Mouse (Mus musculus): ENCODE results near the gene Lad1. TPM values are rescaled to one million over a fixed set of nuclear protein-coding genes. Genes with fewer than 3 reads are reported as not detected.

Lad1 gene
- polyA plus RNA-seq, 1 experiment from 2014 or later, result 0.35 TPM

DNA sequence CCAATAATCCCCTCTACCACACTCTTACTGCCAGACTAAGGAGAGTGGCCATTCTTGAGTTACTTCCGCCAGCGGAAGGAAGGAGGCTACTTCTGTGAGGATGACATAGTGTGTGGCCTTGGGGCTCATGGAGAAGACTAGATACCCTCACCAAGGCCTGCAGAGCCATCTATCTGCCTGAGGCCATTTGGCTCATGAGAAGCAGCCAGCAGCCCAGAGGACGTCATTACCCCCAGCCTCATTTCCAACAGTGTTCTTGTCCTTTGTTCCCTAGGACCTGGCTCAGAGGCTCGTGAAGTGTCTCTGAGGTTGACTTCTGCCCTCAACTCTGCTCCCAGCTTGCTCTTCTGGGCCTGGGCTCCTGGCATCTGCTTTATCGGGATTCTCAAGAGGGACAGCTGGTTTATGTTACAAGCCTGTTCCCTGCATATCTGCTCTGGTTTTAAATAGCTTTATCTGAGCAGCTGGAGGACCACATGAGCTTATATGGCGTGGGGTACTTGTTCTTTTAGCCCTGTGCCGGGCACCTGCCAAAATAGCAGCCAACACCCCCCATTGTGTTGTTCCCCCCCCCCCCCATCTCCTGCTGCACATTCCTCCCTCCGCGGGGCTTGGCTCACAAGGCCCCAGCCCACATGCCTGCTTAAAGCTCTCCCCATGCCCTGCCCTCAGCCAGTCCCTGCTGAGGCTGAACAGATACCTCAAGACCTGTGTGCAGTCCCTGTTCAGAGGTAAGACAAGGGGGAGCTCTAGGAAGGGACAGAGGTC is 17.5 kb downstream of the Lad1 start, which contains the start of gene Tnnt2:
Gene Tnnt2, plus strand, starts transcription at position 639 of the 768 bp plus-strand sequence.
- no peaks in the 10 kb centered on the region for H3K9me3 ChIP-seq (ENCODE audit: control insufficient read depth, low read length)
- no peak within 1 kb of the TSS for H3K4me3 ChIP-seq (ENCODE audit: low read depth, low read length)
- H3K9ac ChIP-seq (replicated peaks; ENCODE audit: low read depth, low read length), result no peak within 1 kb of the TSS
- ATAC-seq (ENCODE audit: low read depth), result no peak
- no peaks in the 10 kb centered on the region for H3K4me1 ChIP-seq (ENCODE audit: control insufficient read depth, insufficient read depth, low read length)
- H3K4me2 ChIP-seq (ENCODE audit: low read depth, low read length), result no peak within 1 kb of the TSS
- H3K27me3 ChIP-seq (ENCODE audit: control insufficient read depth, insufficient read depth, low read length), result no peaks in the 10 kb centered on the region
- 57% methylated on average over 9 of the region's 9 CpGs for WGBS
- H3K27ac ChIP-seq (ENCODE audit: low read depth, low read length), result no peak within 1 kb of the TSS
- H3K36me3 ChIP-seq (ENCODE audit: control insufficient read depth, insufficient read depth, low read length), result no peaks in the 10 kb centered on the region

GRCm38 (mm10) chr1:135838626-135839025 is 20.2 kb downstream of the Lad1 start:
- H3K27ac ChIP-seq (ENCODE audit: low read depth, low read length), result no peak overlapping the region
- ATAC-seq (ENCODE audit: low read depth), result no peak

DNA sequence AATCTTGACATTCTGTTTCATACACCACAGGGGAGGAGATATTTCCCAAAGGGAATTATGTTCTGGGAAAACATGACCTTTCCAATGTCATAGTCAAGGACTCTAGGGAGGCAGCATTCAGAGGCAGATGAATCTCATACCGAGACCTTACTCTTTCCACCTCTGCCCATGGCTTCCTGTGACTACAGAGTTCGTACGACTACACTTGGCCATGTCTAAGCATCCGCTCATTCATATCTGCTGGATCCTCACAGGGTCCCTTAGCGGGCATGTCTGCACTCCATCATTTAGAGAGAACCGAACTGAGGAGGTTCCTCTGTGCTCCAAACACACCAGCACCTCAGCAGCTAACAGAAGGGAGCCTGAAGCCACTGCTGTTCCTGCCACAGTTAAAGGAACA is 20.7 kb downstream of the Lad1 start:
- no peaks in the 10 kb centered on the region for H3K36me3 ChIP-seq (ENCODE audit: control insufficient read depth, insufficient read depth, low read length)
- no peak overlapping the region for H3K4me2 ChIP-seq (ENCODE audit: low read depth, low read length)
- no peak for ATAC-seq (ENCODE audit: low read depth)
- no peak overlapping the region for H3K27ac ChIP-seq (ENCODE audit: low read depth, low read length)
- no peaks in the 10 kb centered on the region for H3K4me1 ChIP-seq (ENCODE audit: control insufficient read depth, insufficient read depth, low read length)
- no peak overlapping the region for H3K9ac ChIP-seq (replicated peaks; ENCODE audit: low read depth, low read length)
- WGBS, result 84% methylated on average over 6 of the region's 6 CpGs
- no peak overlapping the region for H3K4me3 ChIP-seq (ENCODE audit: low read depth, low read length)
- H3K27me3 ChIP-seq (ENCODE audit: control insufficient read depth, insufficient read depth, low read length), result no peaks in the 10 kb centered on the region
- H3K9me3 ChIP-seq (ENCODE audit: control insufficient read depth, low read length), result no peaks in the 10 kb centered on the region

More at GRCm38 (mm10) chr1:135838626-135839025, 20.2 kb downstream of the Lad1 start:
- Histone ChIP-seq H3K27me3 (ENCODE audit: control insufficient read depth, insufficient read depth, low read length) (no peaks in the 10 kb centered on the region), H3K4me2 (ENCODE audit: low read depth, low read length) (no peak overlapping the region), H3K4me3 (ENCODE audit: low read depth, low read length) (no peak overlapping the region), H3K9me3 (ENCODE audit: control insufficient read depth, low read length) (no peaks in the 10 kb centered on the region), H3K36me3 (ENCODE audit: control insufficient read depth, insufficient read depth, low read length) (no peaks in the 10 kb centered on the region), H3K9ac (replicated peaks; ENCODE audit: low read depth, low read length) (no peak overlapping the region), H3K4me1 (ENCODE audit: control insufficient read depth, insufficient read depth, low read length) (no peaks in the 10 kb centered on the region)
- 63% methylated on average over 4 of the region's 4 CpGs for WGBS

GRCm38 (mm10) chr1:135840675-135841395 is 22.4 kb downstream of the Lad1 start:
- Histone ChIP-seq H3K9ac (replicated peaks; ENCODE audit: low read depth, low read length) (no peak overlapping the region), H3K4me3 (ENCODE audit: low read depth, low read length) (no peak overlapping the region), H3K9me3 (ENCODE audit: control insufficient read depth, low read length) (no peaks in the 10 kb centered on the region), H3K4me2 (ENCODE audit: low read depth, low read length) (no peak overlapping the region), H3K36me3 (ENCODE audit: control insufficient read depth, insufficient read depth, low read length) (no peaks in the 10 kb centered on the region), H3K27ac (ENCODE audit: low read depth, low read length) (no peak overlapping the region), H3K27me3 (ENCODE audit: control insufficient read depth, insufficient read depth, low read length) (no peaks in the 10 kb centered on the region), H3K4me1 (ENCODE audit: control insufficient read depth, insufficient read depth, low read length) (no peaks in the 10 kb centered on the region)
- no peak for ATAC-seq (ENCODE audit: low read depth)
- WGBS, result 77% methylated on average over 15 of the region's 15 CpGs

DNA sequence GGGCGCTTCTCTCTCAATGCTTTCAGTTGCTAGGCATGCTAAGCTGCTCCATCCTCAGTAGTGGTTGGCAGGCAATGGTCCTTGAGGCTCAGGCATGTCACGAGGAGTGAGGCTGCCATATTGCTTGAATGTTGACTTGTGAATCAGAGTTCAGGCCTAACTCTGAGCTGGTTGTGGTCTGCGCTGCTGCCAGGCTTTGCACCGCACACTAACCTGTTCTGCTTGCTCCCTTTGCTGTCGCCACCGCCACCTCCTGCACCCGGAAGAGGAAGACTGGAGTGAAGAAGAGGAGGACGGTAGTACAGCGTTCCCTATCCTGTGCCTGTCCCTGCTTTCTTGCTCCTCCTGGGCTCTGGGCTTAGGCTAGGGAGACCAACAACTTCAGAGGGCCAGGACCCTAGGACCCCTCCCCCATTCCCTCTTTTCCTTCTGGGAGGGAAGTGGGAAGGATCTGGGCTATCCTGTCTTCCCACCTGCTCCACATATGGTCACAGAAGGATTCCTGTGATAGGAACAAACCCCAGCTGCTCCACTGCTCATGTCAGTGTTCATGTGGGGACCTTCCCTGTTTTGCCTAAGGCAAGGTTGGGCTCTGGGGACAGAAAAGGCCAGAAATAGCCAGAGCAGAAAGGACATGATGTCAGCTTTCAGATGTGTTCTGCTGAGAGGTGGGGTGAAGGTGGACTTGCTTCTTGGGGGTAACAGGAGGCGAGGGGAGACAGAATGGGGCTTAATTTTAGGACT is 25.3 kb downstream of the Lad1 start:
- H3K36me3 ChIP-seq (ENCODE audit: control insufficient read depth, insufficient read depth, low read length), result no peaks in the 10 kb centered on the region
- 90% methylated on average over 10 of the region's 10 CpGs for WGBS
- H3K4me3 ChIP-seq (ENCODE audit: low read depth, low read length), result no peak overlapping the region
- no peaks in the 10 kb centered on the region for H3K4me1 ChIP-seq (ENCODE audit: control insufficient read depth, insufficient read depth, low read length)
- no peak overlapping the region for H3K9ac ChIP-seq (replicated peaks; ENCODE audit: low read depth, low read length)
- H3K27ac ChIP-seq (ENCODE audit: low read depth, low read length), result no peak overlapping the region
- no peaks in the 10 kb centered on the region for H3K27me3 ChIP-seq (ENCODE audit: control insufficient read depth, insufficient read depth, low read length)
- no peak overlapping the region for H3K4me2 ChIP-seq (ENCODE audit: low read depth, low read length)
- no peak for ATAC-seq (ENCODE audit: low read depth)
- no peaks in the 10 kb centered on the region for H3K9me3 ChIP-seq (ENCODE audit: control insufficient read depth, low read length)

GRCm38 (mm10) chr1:135844481-135844880 is 26.1 kb downstream of the Lad1 start:
- no peaks in the 10 kb centered on the region for H3K9me3 ChIP-seq (ENCODE audit: control insufficient read depth, low read length)
- no peak overlapping the region for H3K9ac ChIP-seq (replicated peaks; ENCODE audit: low read depth, low read length)
- H3K4me2 ChIP-seq (ENCODE audit: low read depth, low read length), result no peak overlapping the region
- no peak overlapping the region for H3K27ac ChIP-seq (ENCODE audit: low read depth, low read length)
- no peaks in the 10 kb centered on the region for H3K4me1 ChIP-seq (ENCODE audit: control insufficient read depth, insufficient read depth, low read length)
- 85% methylated on average over 6 of the region's 6 CpGs for WGBS
- H3K27me3 ChIP-seq (ENCODE audit: control insufficient read depth, insufficient read depth, low read length), result no peaks in the 10 kb centered on the region
- no peaks in the 10 kb centered on the region for H3K36me3 ChIP-seq (ENCODE audit: control insufficient read depth, insufficient read depth, low read length)
- no peak for ATAC-seq (ENCODE audit: low read depth)
- no peak overlapping the region for H3K4me3 ChIP-seq (ENCODE audit: low read depth, low read length)

DNA sequence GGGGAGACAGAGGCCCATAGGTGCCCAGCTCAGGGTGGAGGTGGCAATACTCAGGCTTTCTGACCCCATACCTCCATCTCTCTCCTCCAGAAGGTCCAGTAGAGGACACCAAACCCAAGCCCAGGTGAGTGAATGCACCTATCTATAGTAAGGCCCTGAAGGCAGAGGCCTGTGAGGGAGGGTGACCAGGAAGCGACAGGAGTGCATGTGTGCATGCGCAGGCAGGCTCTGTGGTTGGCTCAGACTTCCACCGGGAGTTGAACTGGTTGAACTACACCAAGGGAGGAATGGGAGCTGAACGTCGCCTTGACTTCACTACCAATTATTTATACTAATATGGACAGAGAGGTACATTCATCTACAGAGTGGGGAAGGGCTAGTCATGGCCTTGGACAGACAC is 28.2 kb downstream of the Lad1 start:
- Histone ChIP-seq H3K27ac (ENCODE audit: low read depth, low read length) (no peak overlapping the region), H3K9me3 (ENCODE audit: control insufficient read depth, low read length) (no peaks in the 10 kb centered on the region), H3K27me3 (ENCODE audit: control insufficient read depth, insufficient read depth, low read length) (no peaks in the 10 kb centered on the region), H3K4me2 (ENCODE audit: low read depth, low read length) (no peak overlapping the region), H3K4me1 (ENCODE audit: control insufficient read depth, insufficient read depth, low read length) (no peaks in the 10 kb centered on the region), H3K4me3 (ENCODE audit: low read depth, low read length) (no peak overlapping the region), H3K9ac (replicated peaks; ENCODE audit: low read depth, low read length) (no peak overlapping the region), H3K36me3 (ENCODE audit: control insufficient read depth, insufficient read depth, low read length) (no peaks in the 10 kb centered on the region)
- ATAC-seq (ENCODE audit: low read depth), result no peak
- 75% methylated on average over 5 of the region's 5 CpGs for WGBS

- H3K9me3 ChIP-seq (ENCODE audit: control insufficient read depth, low read length), result no peaks in the 10 kb centered on the region
- H3K4me2 ChIP-seq (ENCODE audit: low read depth, low read length), result no peak overlapping the region
- no peak overlapping the region for H3K27ac ChIP-seq (ENCODE audit: low read depth, low read length)
- no peaks in the 10 kb centered on the region for H3K27me3 ChIP-seq (ENCODE audit: control insufficient read depth, insufficient read depth, low read length)
- WGBS, result 32% methylated on average over 6 of the region's 6 CpGs
- H3K4me3 ChIP-seq (ENCODE audit: low read depth, low read length), result no peak overlapping the region
- ATAC-seq (ENCODE audit: low read depth), result no peak
- no peaks in the 10 kb centered on the region for H3K4me1 ChIP-seq (ENCODE audit: control insufficient read depth, insufficient read depth, low read length)
- no peaks in the 10 kb centered on the region for H3K36me3 ChIP-seq (ENCODE audit: control insufficient read depth, insufficient read depth, low read length)
- no peak overlapping the region for H3K9ac ChIP-seq (replicated peaks; ENCODE audit: low read depth, low read length)
Measured at GRCm38 (mm10) chr1:135847139-135847562, 28.8 kb downstream of the Lad1 start.

Measured in neural tube, embryonic 14.5 days (tissue).